Mouse (Mus musculus) kidney, adult 8-10 months (tissue): ENCODE measurements around the gene Rrp9.
"Not testable (repeated sequence)": the region's sequence is repeated elsewhere in the genome, so short reads cannot be mapped to it uniquely, and the experiment has no call there.

ENCODE experiments used
- DNase-seq, 2 experiments: peaks; one replicate each; pipeline ENCODE4 v3.0.0; 2022

Gene Rrp9

GRCm38 (mm10) chr9:106476002-106476923 lies 500 bp downstream of the Rrp9 start:
- DNase-seq: peak; percentile 74

- peak; percentile 99 to 100 for DNase-seq
These were observed 1.2 kb downstream of the Rrp9 start, which contains the start of gene Parp3 for GRCm38 (mm10) chr9:106476924-106477484. Gene Parp3, minus strand, starts transcription at chr9:106476949.

- DNase-seq: peak in 1 of 2 experiments; percentile 1
These were observed 1.9 kb downstream of the Rrp9 start for GRCm38 (mm10) chr9:106477649-106478048.

DNA sequence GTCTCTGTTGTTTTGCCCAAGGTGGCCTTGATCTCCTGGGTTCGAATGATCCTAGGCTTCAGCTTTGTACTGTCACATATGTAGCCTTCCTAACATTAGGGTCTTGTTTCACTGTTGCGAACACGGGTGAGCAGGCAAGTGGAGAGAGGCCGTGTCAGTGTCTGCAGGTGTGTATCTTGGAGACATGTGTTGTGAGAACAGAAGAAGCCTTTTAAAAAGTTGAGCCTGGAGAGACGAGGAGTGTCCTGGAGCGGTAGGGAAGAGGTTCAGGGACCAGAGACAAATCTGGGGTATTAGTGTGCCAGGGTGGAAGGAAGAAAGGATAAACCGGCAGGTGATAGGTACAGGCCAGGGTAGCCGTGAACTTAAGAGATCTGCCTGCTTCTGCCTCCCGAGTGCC lies 2.3 kb downstream of the Rrp9 start:
- peak in 1 of 2 experiments; percentile 0 for DNase-seq

GRCm38 (mm10) chr9:106480541-106480940 lies 4.8 kb downstream of the Rrp9 start:
- DNase-seq: peak in 1 of 2 experiments; percentile 1

- DNase-seq: no peak
These were observed 5.3 kb downstream of the Rrp9 start for GRCm38 (mm10) chr9:106481075-106481474.

DNA sequence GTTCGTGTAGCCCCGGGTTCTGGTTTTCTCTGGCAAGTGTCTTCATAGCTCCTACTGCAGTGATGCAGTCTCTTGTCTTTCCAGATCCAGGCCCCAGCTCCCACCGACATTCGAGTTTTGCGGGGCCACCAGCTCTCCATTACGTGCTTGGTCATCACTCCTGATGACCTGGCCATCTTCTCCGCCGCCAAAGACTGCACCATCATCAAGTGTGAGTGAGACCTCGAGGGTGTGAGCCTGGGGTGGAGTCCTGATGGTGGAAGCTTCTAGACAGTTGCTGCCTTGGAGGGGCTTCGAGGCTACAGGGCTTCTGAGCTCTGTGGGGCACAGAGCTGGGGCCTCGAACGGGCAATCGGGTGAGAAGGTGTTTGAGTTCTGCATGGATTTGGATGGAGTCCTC lies 5.9 kb downstream of the Rrp9 start:
- no peak for DNase-seq

DNA sequence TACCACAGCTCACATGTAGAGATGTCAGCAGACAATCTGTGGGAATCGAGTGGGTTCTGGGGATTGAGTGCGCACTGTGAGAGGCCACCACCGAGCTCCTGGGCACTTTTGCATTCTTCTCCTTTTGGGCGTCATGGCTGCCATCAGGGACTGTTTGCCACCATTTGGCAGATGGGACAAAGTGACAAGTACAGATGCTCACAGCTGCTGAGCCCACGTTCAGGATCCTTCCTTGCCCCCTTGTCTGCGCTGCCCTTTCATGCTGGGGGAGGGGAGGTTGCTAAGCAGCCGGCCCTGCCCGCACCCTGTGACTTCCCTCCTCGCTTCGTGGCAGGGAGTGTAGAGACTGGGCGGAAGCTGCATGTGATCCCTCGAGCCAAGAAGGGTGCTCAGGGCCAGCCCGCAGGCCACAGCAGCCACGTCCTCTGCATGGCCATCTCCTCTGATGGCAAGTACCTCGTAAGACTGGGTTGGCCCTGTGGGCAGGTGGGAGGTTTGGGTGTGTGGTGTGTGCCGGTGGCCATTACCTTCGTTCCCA lies 6.9 kb downstream of the Rrp9 start:
- DNase-seq: peak in 1 of 2 experiments; percentile 0

DNA sequence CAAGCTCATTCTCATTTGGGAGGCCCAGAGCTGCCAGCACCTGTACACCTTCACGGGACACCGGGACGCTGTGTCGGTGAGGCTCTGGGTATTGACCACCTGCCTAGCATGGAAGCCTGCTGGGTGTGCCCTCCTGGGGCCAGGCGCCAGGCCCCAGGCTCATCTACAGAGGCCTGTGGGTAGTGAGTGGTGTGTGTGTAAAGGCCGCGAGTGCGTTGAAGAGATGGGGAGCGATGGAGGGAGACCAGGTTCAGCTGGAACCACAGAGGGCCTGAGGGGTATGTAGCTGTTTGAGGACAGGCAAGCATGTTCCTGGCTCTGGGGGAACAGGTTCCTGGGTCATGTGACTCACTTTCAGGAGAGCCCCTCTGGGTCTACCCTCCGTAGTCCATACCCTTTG lies 7.4 kb downstream of the Rrp9 start:
- DNase-seq: peak in 1 of 2 experiments; percentile 0

GRCm38 (mm10) chr9:106483606-106484005 lies 7.8 kb downstream of the Rrp9 start:
- no peak for DNase-seq

GRCm38 (mm10) chr9:106485076-106485475 lies 9.3 kb downstream of the Rrp9 start:
- DNase-seq: no peak

GRCm38 (mm10) chr9:106487602-106488001 lies 11.8 kb downstream of the Rrp9 start:
- DNase-seq: not testable (repeated sequence)

GRCm38 (mm10) chr9:106499667-106500066 lies 23.9 kb downstream of the Rrp9 start, which contains the start of gene Iqcf1:
Gene Iqcf1, plus strand, starts transcription at chr9:106499967.
- no peak for DNase-seq

- DNase-seq: no peak
These were observed 26.1 kb downstream of the Rrp9 start for GRCm38 (mm10) chr9:106501846-106502245.

GRCm38 (mm10) chr9:106504246-106504645 lies 28.5 kb downstream of the Rrp9 start:
- no peak for DNase-seq

DNA sequence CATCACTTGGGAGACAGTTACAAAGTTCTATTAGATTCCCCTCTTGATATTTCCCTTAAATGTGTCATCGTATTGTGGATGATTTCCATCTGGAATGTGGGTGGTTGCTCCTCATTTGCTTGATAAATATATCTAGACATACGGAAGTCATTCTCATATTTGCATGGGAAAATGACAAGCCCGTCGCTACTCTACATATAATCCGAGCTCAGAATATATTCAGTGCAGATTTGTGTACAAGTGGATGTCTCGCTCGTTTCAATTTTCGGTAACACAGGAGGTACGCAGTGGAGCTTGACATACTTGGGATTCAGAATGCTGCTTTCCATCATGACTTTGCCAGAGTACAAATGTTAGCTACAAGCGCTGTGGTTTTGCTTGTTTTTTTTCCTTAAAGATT lies 33.6 kb downstream of the Rrp9 start:
- DNase-seq: no peak

- DNase-seq: no peak
These were observed 37.1 kb downstream of the Rrp9 start for GRCm38 (mm10) chr9:106512729-106513450.

- no peak for DNase-seq
These were observed 37.8 kb downstream of the Rrp9 start for GRCm38 (mm10) chr9:106513566-106513965.

- no peak for DNase-seq
These were observed 38.5 kb downstream of the Rrp9 start, which contains the start of gene Iqcf5 for GRCm38 (mm10) chr9:106514273-106514672. Gene Iqcf5, plus strand, starts transcription at chr9:106514573.

DNA sequence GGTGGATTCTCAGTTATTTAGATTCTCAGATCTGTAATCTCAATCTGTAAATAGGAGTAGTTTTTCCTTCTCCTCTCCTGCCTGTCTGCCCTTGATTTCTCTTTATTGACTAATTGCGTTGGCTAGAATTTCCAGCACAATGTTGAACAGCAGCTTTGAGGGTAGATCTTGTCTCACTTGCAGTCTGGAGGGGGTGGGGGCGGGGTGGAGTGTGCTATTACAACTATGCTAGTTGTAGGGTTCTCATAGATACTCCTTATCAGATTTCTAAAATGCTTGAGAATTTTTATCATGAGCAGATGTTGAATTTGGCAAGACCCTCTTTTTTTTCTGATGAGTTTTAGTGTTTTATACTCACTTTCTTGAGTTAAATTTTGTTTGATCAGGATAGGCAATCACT lies 43.7 kb downstream of the Rrp9 start:
- no peak for DNase-seq

- no peak for DNase-seq
These were observed 44.1 kb downstream of the Rrp9 start for GRCm38 (mm10) chr9:106519909-106520308.

DNA sequence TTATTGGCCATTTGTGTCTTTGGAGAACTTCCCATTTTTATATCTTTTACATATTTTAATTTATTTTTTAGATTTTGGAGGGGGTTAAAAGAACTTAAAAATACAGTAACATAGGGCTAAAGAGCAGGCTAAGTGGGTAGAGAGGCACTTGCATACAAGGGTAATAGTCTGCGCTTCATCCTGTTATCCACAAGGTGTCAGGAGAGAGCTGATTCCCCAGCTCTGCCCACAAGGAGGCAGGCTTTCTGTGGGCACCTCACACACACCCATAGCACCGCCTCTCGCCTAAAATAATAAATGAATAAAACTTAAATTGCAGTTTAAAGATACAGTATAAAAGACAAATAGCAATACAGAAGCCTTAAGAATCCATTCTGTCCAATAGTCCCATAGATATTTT lies 56.1 kb downstream of the Rrp9 start:
- DNase-seq: peak in 1 of 2 experiments; percentile 5

DNA sequence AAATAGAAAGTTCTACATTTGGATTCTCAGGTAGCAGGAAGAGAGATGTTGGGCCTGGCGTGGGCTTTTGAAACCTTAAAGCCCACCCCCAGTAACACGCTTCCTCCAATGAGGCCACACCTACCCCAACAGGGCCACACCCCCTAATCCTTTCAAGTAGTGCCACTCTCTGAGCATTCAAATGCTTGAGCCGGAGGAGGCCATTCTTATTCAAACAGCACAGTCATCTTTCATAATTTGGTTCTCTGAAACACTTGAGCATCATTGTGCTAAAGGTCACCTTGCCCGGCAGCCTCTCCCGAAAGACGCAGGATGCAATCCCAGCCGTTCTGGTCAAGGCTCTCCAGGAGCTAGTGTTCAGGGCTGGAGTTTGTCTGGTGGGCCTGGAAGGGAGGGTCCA lies 58.5 kb downstream of the Rrp9 start:
- DNase-seq: no peak
